Mouse (Mus musculus) liver, adult 10 weeks (tissue): ENCODE measurements around the gene Gm3173. TPM values are rescaled to one million over a fixed set of nuclear protein-coding genes. Genes with fewer than 3 reads are reported as not detected.

ENCODE experiments used
- polyA plus RNA-seq: library from polyadenylated mRNA; stranded (reverse); fragments of 350-450 nt; fragmentation: Illumina TruSeq; extraction: RNeasy Lipid Tissue Mini Kit (QIAGEN cat#74804); gene quantifications from one replicate; pipeline ENCODE4 v1.2.3, GENCODE M21; 2014; ENCODE audit warnings: low read depth, low replicate concordance

The Gm3173 gene
- not detected for polyA plus RNA-seq

DNA sequence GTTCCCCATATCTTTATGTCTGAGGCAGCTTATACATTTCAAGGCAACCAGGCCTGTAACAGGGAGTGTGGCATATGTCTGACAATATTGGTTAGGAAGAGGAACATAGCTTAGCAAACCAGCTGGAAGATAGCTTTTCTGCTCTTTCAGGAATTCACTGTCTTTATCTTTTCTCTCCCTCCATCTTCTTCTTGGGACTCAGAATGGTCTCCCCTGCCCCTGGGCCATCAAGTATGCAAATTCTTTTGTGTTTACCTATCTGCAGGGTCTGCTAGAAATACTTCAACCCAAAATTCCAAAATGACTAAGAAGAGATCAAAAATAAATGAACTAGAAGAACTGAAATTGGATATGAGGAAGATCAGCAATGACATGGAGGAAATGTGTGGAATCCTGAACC lies at the start of gene Gm3173:
Gene Gm3173, plus strand, starts transcription at position 301 of the 400 bp plus-strand sequence.

GRCm38 (mm10) chr14:4397226-4397625 lies 33.6 kb upstream of the Gm3173 start, which contains the start of gene Gm3159:
Gene Gm3159, plus strand, starts transcription at chr14:4397526.

DNA sequence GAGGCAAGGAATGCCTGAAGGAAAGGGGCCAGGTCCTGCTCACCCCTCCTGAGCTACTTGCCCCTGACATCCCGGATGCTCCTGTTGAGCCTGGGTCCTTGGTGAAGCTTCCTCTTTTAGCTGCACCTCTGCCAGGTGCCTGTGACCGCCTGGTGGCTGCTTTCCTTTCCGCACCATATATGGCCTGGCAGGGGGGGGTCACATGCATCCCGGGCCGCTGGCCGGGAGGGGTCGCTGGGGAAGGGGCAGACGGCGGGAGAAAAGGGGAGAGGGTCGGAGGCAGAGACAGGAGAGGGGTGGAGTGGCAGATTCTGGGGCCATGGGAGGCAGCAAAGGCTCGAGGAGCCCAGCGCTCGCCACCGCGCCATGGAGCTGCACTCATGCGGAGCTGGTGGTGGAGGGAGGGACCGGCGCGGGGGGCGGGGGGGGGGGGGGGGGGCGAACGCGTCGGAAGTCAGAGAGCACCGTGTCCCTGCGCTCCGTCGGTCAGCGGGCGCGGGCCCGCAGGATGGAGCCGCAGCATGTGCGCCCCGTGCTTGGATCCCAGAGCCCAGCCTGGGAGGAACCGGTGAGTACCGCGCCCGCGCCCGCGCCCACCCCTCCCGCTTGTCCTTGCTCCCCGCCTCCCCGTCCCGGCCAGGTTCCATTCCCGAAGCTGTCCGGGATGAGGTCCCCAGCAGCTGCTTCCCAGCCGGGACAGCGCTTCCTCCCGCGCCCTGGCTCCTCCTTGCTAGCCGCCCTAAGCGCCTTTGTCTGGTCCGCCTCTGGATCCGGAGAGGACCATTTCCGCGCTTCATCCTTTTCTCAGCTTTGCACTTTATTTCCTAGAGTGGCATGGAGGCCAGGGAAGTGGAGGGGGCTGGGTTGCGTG lies 15.6 kb upstream of the Gm3173 start, which contains the start of gene Gm3164:
Gene Gm3164, plus strand, starts transcription at position 484 of the 871 bp plus-strand sequence.

GRCm38 (mm10) chr14:4481445-4481844 lies 50.7 kb downstream of the Gm3173 start, which contains the start of gene Gm3182:
Gene Gm3182, plus strand, starts transcription at chr14:4481745.

GRCm38 (mm10) chr14:4555105-4555504 lies 124.3 kb downstream of the Gm3173 start, which contains the start of gene Gm3047:
Gene Gm3047, plus strand, starts transcription at chr14:4555405.

Other genes with a start within 250 kb of the Gm3173 start
- gene Gm2974, start 248.4 kb upstream of the Gm3173 start, polyA plus RNA-seq = not detected
- gene Gm3138, start 181.4 kb upstream of the Gm3173 start, polyA plus RNA-seq = not detected
- gene Gm3149, start 113.7 kb upstream of the Gm3173 start, polyA plus RNA-seq = not detected
- gene 2610042L04Rik, start 96.2 kb upstream of the Gm3173 start, polyA plus RNA-seq = not detected
- not detected for gene Gm3159, start 33.5 kb upstream of the Gm3173 start, polyA plus RNA-seq
- not detected for gene Gm3164, start 15.5 kb upstream of the Gm3173 start, polyA plus RNA-seq
- not detected for gene Gm3182, start 50.8 kb downstream of the Gm3173 start, polyA plus RNA-seq
- not detected for gene Gm3047, start 124.4 kb downstream of the Gm3173 start, polyA plus RNA-seq
- not detected for gene Gm8159, start 201.4 kb downstream of the Gm3173 start, polyA plus RNA-seq
- not detected for gene Gm3239, start 233.2 kb downstream of the Gm3173 start, polyA plus RNA-seq